Mouse (Mus musculus) erythroblast, embryonic 14.5 days (primary cell): ENCODE measurements around the gene Ccl22.

Source experiments
- GATA1 ChIP-seq: IDR thresholded peaks from 2 replicates; pipeline ENCODE4 v1.6.1; 2012; ENCODE audit warnings: low read length, inconsistent platforms, mixed read lengths
- TAL1 ChIP-seq: IDR thresholded peaks from 3 replicates; pipeline ENCODE4 v1.6.1; 2012; ENCODE audit warnings: low read length, inconsistent platforms, mixed read lengths

- TF ChIP-seq TAL1 = no peak
- TF ChIP-seq GATA1 = no peak
Observed at GRCm38 (mm10) chr8:94785995-94786595, 40.7 kb downstream of the Ccl22 start.
